Mouse (Mus musculus) mesoderm, embryonic 11.5 days (tissue): Measurements from ENCODE around the gene Abhd14b.

Source experiments
- DNase-seq: peaks from one replicate; pipeline ENCODE4 v3.0.0-alpha.2; 2012; ENCODE audit warnings: low read depth, low spot score

Abhd14b gene

GRCm38 (mm10) chr9:106447348-106447747 lies at the start of gene Abhd14b, which contains the start of gene Abhd14a:
Abhd14b (plus strand) TSS chr9:106447459.
Abhd14a (minus strand) TSS chr9:106447678.
- DNase-seq, result peak; percentile 93

DNA sequence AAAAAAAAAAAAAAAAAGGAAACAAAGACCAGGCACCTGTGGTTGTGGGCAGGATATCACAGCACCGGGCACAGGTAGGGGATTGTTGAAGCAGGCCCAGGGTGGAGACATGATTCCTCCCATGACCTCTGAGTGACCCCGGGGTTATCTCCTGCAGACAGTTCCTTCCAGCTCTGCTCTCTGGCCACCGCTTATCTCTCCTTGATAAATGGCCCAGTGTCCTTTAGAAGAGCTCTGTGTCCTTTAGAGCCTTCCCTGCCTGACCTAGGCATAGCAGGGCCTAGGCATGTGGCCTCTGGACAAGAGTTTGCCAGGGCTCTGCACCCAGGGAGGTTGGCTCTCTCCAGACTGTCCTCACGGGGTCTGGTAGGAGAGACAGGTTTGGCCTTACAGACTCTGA lies 49.5 kb upstream of the Abhd14b start:
- no peak for DNase-seq

GRCm38 (mm10) chr9:106398667-106399311 lies 48.5 kb upstream of the Abhd14b start:
- DNase-seq, result no peak

- DNase-seq, result no peak
Measured at GRCm38 (mm10) chr9:106399808-106400207, 47.5 kb upstream of the Abhd14b start.

DNA sequence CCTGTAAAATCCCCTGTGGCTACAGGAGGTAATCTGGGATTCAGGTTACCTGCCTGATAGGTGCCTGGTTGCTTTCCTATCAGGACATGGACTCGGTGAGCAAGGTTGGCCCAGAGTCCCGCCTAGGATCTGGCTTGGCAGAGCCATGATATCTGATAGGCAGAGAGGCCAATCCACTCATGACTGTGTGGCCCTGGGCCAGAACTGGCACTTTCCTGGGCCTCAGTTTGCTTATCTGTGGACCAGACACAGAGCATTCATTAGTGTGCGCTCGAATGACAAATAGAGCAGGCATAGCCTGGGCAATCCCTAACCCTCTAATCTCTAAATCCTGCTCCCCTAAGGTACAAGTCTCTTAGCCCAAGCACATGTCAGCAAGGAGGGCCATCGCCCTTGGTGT lies 45.1 kb upstream of the Abhd14b start:
- DNase-seq, result no peak

DNA sequence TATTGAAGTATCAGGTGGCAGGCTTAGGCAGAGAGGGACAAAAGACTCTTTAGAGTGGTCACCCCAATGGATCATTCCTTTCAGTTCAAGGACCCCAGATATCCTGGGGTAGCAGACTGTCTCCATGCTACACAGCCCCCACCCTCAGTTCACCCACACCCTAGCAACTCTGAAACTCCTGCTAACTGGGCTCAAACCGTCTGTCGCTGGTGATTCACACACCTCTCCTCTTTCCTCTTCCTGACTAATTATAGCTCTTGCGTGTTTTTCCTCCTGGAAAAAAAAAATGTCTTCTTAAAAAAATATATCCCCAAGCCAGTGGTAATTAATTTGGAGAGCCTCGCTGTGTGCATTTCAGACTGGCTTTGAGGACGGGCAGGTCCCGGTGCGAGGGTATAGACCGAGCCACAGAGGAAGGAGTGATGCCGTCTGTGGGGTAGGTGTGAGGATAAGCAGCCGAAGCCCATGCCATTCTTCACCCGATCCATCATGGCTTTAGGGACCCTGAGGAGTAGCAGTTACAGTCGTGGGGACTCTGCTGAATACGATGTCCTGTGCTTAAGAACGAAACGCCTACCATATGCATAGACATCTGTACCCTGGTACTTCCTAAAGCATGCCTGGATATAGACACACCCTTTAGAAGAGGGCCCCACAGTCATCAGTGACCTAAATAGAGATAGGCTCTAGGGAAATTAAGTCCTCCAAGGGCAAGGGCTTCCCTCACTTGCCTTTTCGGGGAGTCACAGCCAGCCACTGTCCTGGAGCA lies 44.5 kb upstream of the Abhd14b start:
- no peak for DNase-seq

DNA sequence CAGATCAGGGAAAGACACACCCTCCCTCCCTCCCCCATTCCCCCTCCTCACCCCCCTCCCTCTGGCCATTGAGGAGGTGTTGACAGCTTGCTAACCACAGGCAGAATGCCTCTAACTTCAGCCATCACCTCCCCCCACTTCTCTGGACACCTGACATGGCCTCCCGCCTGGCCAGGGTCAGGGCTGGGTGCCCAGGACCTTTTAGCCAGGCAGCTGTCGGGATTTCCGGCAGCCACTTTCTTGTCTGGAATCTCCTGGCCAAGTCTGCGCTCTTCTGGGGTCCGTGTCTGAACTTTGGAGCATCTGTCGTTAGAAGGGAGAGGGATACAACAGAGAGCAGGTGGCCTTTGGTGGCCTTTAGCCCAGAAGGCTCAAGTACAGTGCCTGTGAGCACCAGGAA lies 42.0 kb upstream of the Abhd14b start:
- no peak for DNase-seq

GRCm38 (mm10) chr9:106406443-106407078 lies 40.7 kb upstream of the Abhd14b start:
- no peak for DNase-seq

DNA sequence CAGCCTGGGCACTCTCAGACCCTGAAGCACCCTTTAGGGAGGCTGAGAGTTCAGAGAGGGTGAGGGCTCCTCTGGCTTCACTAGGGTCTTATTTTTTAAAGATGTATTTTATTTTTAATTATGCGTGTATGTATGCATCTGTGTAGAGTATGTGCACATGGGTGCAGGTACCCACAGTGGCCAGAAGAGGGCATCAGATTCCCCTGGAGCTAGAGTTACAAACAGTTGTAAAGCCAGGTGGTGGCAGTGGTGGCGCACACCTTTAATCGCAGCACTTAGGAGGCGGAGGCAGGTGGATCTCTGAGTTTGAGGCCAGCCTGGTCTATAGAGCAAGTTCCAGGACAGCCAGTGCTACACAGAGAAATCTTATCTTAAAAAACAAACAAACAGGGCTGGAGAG lies 38.2 kb upstream of the Abhd14b start:
- no peak for DNase-seq

DNA sequence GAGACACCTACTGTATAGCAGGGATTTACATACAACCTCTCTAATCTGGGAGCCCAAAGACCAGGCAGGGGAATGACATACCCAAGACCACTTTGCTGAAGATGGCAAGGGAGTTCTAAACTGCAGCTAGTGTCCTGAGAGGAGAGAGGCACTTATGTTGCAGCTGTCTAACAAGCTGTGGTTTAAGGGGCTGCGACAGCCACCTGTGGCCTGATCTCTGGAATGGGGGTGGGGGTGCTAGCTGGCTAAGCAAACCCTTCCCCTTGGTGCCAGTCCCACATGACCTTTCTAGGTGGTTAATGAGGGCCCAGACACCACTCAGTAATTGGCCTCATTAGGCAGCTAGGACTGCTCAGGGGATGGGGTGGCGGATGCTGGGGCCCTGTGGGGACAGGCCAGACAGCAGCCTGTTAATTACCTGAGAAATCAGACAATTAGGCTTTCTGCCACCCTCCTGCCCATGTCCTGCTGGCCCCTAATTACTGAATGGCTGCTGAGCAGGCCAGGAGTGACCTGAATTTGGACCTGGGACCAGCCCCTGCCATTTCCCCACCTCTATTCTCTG lies 37.1 kb upstream of the Abhd14b start:
- DNase-seq, result no peak

- DNase-seq, result no peak
Measured at GRCm38 (mm10) chr9:106411091-106411594, 36.1 kb upstream of the Abhd14b start.

- no peak for DNase-seq
Measured at GRCm38 (mm10) chr9:106411729-106412128, 35.5 kb upstream of the Abhd14b start.

DNA sequence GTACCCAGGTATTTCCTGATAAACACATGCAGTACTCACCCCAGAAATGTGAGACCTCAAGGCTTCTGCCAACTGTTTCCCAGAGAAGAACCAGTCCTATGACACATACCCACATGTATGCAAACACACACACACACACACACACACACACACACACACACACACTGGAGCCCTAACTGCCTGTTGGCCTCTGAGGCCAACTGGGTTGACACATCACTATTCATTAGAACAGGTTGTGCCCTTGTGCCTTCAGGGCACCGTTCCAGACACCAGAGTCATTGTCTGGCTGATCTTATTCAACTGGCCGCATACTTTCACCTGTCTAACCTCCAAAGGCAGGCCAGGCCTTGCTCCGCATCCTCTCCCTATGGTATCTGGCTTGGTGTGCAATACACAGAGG lies 35.0 kb upstream of the Abhd14b start:
- no peak for DNase-seq

GRCm38 (mm10) chr9:106413606-106414005 lies 33.7 kb upstream of the Abhd14b start:
- DNase-seq, result no peak

GRCm38 (mm10) chr9:106416826-106417225 lies 30.4 kb upstream of the Abhd14b start:
- no peak for DNase-seq

DNA sequence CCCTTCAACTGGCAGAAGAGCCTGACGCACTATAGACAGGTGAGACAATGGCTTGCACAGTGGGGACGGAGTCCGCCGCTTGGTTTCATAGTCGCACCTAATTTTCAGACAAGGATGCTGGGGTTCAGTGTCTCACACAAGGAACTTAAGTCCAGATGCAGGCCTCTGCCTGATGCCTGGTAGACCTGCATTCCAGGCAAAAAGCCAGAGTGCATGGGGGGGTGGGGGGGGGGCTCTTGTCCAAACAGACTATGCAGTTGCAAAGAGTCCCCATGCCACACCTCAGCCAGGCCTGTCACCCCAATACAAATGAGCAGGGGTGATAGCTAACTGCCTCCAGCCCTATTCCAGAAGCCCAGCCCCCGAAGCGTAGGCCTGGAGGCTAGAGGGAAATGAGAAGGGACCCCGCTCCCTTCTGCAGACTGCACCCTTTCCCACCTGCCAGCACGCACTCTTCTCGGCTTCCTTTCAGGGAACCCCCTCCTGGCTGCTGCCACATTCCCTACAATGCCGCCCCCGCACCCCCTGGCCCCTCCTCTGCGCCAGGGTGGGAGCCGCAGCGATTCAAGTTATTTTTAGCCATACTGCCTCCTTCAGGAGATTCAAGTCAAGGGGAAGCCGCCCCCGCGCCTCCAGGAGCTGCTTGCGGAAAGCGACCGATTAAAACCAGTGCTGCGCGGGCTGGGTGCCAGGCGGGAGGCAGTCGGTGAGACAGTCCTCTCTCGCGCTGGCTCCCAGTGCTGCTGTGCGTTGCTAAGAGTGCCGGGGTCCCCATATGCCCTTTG lies 29.2 kb upstream of the Abhd14b start:
- DNase-seq, result peak; percentile 60

GRCm38 (mm10) chr9:106420608-106421007 lies 26.7 kb upstream of the Abhd14b start:
- DNase-seq, result peak; percentile 50

DNA sequence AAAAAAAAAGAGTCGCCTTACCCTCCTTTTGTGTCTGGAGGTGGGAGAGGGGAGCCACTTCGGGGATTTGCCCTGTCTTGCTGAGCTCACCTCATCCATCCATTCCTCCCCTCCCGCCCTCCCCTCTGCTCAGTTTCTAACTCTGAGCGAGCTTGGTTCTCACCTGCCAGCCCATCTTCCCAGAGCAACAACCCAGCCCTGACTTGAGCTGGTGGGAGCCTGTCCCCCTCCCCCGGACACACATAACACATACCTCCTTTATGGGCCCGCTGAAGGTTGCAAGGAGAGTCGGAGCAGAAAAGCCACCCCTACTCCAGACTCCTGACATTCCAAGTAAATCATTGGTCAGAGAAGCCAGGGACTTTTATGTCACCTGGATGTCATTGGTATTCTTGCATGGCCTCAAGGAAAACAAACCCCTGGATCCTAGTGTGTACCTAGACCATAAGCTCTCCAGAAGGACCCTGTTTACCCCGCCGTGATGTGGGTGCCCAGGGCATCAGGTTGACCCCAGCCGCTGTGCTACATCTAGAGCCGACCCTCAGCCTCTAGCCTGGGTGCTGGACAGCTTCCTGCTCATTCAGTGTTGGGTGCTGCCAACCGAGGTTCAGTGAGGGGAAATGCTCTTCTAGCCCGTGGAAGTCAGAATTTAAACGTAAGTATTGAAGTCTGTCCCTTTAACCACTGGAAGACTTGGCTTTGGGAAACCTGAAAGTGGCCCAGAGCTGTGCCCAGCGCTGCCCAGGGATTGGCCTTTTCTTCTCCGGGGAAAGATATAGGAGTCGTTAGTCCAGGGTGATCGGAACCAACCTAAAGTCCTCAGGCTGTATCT lies 26.0 kb upstream of the Abhd14b start:
- DNase-seq, result no peak

GRCm38 (mm10) chr9:106421865-106422160 lies 25.4 kb upstream of the Abhd14b start:
- DNase-seq, result peak; percentile 94

DNA sequence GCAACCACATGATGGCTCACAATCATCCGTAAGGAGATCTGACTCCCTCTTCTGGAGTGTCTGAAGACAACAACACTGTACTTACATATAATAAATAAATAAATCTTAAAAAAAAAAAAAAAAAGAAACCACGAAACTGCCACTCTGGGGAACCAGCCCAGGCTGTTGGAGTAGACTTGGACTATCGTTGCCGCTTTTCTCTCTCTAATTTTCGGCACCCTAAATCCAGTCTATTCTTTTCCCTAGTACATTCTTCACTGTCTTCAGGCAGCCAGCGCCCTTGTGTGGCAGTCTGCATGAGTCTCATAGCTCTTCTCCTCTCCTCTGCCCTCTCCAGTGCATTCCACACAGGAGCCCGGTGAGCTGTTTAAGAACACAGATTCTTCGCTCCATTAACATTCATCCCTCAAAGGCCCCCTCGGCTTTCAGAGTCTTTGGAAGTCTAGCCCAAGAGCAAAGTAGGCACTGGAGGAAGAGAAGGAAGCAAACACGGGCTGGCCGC lies 18.5 kb upstream of the Abhd14b start:
- DNase-seq, result no peak
